Mouse (Mus musculus) mesoderm, embryonic 11.5 days (tissue): ENCODE results near the gene Abhd13.

Experiments used
- DNase-seq: peaks from one replicate; pipeline ENCODE4 v3.0.0-alpha.2; 2012; ENCODE audit warnings: low read depth, low spot score

Gene Abhd13

DNA sequence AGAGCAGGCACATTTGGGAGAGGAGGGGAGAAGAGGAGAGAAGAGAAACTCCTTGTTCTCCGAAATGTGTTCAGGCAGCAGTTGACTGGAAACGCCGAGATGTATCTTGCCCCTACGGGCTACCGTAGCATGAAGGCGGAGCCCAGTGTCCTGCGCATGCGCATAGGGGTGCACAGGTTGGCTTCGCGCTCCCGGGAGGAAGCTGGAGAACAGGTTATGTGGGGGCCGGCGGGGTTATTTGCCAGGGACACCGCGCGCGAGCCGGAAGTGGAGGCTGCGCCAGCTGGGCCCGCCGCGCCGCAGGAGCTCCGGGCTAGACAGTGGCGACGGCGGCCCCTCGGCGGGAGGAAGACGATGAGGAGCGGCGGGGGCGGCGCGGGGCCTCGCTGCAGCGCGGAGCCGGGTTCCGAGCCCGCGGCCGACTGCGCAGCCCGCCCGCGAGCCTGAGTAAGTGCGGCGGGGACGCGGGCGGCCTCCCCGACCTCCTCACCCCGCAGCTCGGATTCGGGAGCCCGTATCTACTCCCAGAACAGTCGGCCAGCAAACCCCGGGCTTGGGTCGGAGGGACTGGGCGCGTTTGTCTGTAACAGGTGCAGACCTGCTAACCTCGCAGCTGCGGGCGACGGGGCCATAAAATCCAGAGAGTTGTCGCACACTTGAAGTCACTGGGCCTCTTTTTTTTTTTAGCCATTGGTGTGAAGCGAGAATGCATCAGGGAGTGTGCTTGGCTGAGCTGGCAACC lies at the start of gene Abhd13, which contains the start of gene Lig4:
Gene Abhd13, plus strand, starts transcription at position 135 of the 742 bp plus-strand sequence.
Gene Lig4, minus strand, starts transcription at position 114 of the 742 bp plus-strand sequence.
- peak; percentile 99 for DNase-seq

- DNase-seq, result peak; percentile 12
Measured at GRCm38 (mm10) chr8:9929746-9930445, 47.6 kb upstream of the Abhd13 start.

GRCm38 (mm10) chr8:9932711-9933110 lies 44.8 kb upstream of the Abhd13 start:
- no peak for DNase-seq

DNA sequence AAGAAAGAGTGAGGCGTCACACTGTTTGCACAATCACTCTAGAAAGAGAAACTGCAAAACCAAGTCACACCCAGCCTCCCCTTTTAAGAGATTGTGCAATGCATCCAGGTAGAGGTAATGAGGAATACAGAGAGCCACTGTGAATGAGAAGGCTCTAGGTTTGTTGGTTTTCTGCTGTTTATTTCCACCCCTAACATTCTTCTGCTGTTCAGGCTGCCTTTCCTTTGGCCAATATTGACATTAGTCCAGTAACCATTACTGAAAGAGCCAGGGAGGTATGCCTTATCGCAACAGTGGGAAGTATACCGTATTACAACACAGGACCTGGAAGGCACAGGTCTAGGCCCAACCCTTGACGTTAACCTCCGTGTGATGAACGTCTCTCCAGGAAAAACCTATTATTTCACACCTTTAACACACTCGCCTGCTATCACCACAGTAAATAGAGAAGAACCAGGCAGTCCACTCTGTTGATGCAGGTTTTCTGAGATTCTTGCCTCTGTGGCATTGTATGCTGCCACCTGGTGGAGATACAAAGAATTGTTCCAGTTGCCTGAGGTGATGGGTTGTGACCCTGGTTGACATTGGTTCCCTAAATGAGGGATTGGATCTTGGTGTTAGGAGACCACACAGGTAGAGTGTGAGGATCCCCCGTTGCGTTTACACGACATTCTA lies 42.5 kb upstream of the Abhd13 start:
- peak; percentile 59 for DNase-seq

DNA sequence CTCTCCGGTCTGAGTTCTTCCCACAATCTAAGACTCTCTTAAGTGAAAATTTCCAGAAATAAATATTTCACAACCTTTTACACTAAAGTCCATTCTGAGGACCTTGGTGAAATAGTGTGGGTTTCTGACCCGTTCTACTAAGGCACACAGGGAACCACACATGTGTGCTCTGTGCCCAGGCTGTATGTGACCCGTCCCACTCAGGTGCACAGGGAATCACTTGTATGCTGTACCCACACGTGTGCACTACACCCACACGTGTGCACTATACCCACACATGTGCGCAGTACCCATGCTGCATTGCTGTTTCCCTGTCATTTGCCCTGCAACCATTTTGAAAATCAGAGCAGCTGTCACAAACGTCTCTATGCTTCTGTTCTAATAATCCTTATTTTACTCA lies 41.9 kb upstream of the Abhd13 start:
- no peak for DNase-seq

- DNase-seq, result no peak
Measured at GRCm38 (mm10) chr8:9949134-9949890, 28.2 kb upstream of the Abhd13 start.

GRCm38 (mm10) chr8:9958338-9958737 lies 19.2 kb upstream of the Abhd13 start:
- DNase-seq, result peak; percentile 11

DNA sequence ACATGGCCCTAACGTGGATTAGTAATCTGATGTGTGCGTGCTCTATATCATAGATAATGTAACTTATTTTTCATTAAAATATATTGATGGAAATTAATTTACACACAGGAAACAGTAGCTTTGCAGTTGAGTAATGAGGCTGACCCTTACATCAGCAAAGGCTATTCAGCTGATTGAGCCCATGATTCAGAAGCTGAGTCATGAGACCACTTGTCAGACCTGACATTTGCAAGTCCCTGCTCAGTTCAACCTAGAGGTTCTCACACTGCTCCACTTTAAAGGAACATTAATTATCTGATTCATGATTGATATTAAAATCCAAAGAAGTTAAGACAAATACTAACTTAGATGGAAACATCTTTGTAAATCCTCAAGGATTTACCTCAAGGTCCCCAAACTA lies 17.6 kb upstream of the Abhd13 start:
- no peak for DNase-seq

DNA sequence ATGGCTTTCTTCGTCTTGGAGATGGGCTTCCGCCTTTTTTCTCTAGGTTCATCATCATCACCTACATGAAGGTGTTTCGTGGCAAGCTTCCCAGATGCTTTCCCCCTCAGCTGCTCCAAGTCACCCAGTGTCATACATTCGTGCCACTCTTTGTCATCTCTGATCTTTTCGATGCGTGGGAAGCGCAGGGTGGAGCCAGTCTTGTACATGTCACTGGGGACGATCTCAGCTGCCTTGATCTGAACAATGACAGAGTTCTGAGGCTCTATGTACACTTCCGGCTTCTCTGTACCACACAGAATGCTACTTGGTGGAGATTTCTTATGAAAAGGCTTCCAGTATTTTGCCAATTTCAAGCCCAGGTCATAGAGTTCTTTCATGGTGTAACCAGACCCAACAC lies 5.6 kb upstream of the Abhd13 start:
- no peak for DNase-seq

DNA sequence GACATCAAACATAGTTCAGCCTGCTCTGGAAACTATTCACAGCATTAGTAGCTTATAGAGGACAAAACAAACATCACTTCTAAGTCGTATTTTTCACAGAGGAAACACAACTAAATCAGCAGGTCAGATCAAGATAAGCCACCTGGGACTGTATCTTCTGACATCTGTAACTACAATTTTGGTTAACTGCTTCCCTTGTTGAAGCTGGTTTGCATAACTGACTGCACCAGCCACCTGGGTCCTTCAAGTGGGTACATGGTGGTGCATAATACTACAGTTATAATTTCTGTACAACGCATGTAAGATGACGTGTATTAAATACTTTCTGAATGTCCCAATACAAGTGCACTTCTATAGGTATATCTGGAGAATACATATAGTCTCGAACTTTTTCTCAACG lies 2.2 kb upstream of the Abhd13 start:
- no peak for DNase-seq

DNA sequence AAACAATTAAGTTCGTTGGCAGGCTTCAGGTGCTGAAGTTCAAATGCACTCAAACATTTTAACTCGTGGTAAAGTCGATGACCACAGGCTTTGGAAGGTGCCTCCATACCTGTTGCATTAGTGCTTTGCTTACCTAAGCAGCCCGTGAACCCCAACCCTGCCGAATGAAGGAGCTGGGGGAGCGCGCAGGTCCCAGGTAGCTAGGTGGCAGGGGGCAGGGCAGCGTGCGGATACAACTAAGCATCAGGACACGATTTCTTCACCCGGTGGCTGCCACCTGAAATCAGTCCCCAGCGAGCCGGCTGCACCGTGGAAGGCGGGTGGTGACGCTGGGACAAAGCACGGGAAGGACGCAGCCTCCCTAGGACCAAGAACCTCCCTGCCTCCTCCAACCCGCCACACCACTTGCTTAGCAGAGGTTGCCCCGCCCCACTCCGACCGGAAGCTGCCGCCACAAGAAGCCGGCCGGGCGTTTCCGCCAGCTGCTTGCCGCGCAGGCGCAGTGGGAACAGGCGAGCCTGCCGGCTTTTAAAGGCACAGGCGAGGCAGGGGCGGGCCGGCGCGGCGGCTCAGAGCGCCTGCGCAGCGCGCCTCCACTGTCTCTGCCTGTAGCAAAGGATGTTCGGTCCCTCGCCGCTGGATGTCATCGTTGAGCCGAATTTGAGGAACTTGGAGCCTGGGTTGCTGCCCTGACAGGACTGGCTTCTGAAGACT lies 1.5 kb upstream of the Abhd13 start:
- DNase-seq, result peak; percentile 98

DNA sequence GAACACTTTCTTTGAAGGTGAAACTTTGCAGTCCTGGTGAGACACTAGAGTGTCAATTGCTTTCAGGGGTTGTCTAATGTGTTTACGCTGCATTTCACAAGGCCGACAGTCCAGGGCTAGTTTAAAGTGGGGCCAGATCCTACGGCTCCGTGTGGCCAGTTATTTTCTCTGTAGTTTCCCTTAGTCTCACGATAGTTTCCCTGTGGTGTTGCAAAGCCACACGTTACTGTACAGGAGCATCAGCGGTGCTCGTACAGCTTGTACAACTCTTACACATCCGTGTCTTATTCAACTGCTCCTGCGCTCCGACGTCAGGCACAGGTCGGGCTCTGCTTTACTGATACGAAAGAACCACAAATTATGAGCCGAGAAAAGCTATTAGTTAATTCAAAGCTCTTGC lies 491 bp upstream of the Abhd13 start:
- no peak for DNase-seq

DNA sequence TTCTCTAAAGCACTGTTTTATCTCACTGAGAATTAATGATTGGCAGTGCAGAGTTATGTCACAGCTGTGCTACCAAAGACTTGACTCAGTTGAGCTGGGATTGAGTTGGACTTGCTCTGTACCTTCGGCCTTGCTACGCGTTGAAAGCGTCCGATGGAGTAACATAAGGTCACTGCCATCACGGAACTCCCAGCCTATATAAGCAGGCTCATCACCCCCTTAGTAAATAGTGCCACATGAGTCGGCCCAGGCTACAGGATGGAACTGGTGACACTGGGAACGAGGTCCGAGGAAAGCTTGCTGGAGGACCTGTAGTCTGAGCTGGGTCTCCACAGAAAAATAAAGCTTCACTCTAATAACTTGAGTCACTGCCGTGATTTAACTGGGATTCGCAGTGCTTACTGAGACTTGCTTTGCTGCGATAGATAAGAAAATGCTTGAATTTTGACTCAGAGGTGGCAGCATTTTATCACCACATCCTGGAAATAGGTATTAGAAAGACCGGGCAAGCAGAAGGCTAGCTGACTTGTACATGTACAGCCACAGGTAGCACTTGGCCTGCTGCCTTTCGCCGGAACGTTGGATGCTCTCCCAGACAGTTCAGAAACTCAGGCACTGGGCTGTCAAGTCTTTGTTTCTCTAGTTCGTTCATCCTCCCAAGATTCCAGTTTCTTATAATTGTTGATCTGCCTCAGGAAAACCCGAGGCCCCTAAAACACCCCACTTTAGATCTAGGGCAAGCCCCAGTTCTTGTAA lies 1.1 kb downstream of the Abhd13 start:
- no peak for DNase-seq

DNA sequence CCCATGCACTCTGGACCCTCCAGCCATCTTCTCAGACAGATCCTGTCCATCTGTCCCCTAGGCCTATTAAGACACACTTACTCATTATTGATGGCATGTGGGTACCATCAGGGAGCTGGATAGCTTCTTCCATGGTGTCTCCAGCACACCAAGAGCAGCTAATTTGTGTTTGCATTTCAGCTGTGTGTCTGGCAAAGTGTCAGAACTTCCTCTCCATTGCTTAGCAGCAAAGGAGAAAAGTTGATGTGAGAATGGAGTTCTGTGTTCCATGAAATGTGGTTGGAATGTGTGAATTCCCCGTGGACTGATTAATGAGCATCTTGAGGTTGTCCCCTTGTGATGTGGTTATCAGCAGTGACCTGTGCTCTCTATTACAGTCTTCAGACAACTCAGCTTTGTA lies 2.2 kb downstream of the Abhd13 start:
- no peak for DNase-seq

- DNase-seq, result no peak
Measured at GRCm38 (mm10) chr8:9980188-9980587, 2.7 kb downstream of the Abhd13 start.

DNA sequence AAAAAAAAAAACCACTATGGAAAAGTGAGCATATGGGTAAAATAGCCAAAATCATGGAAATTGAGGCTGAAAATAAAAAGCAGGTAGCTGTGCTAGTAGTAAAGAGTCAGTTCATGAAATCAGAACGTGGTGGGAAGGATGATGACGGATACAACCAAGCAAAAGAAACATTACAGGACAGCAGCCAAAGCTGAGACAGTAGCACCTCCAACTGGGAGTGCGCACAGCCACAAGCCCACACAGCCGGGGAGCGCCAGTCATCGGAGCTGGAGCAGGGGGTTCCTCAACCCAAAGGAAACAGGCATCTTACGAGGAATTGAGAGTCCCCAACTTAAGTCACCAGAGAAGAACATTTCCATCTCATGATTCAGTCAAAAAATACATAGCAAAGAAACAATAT lies 26.6 kb downstream of the Abhd13 start:
- DNase-seq, result no peak

DNA sequence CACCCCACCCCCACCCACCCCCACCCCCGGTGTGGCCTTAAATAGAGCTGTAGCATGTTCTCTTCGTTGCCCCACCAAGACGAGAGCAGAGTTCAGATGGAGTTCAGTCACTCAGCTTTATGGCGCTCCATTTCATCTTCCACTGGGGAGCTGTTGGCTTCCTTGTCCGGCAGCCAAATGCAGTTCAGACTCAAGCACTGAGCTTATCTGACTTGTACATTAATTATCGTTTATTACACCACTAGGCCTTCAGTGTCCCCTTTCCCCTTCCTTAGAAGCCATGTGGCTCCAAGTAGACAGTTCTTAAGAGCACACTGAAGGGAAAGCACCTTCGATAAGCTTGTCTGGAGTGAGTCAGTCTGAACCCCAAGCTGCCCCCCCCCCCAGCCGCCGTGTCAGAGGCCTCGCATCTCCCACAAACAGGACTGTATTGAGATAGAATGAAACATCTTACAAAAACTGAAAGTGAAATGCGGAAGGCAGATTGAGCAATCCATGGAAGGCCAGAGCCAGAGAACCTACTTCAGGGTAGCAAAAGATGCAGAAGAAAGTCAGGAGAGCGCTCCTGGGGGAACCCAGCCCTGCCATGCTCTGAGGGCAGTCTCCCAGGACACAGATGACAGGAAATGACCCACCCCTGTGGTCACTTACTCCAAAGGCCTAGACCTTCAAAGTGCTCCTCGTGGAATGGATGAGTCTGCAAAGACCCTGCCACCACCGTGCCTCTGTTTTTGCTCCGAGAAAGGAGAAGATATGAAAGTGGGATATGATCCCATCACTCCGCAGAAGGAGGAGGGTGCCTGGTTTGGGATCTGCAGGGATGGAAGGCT lies 28.9 kb downstream of the Abhd13 start, which contains the start of gene Tnfsf13b:
Gene Tnfsf13b, plus strand, starts transcription at position 312 of the 830 bp plus-strand sequence.
- no peak for DNase-seq

- DNase-seq, result peak; percentile 49
Measured at GRCm38 (mm10) chr8:10006986-10007659, 29.6 kb downstream of the Abhd13 start.

- no peak for DNase-seq
Measured at GRCm38 (mm10) chr8:10007660-10008028, 30.1 kb downstream of the Abhd13 start.
